Mouse (Mus musculus): ENCODE results near the gene Sec14l2.

The Sec14l2 gene

GRCm38 (mm10) chr11:4098816-4099215 is 24.4 kb downstream of the Sec14l2 start:
- no peak for DNase-seq (ENCODE audit: low spot score)

GRCm38 (mm10) chr11:4098120-4098519 is 25.1 kb downstream of the Sec14l2 start:
- no peak for DNase-seq (ENCODE audit: low spot score)

- peak; percentile 13 for DNase-seq (ENCODE audit: low spot score)
These were observed 26.1 kb downstream of the Sec14l2 start for GRCm38 (mm10) chr11:4097091-4097621.

- peak; percentile 100 for DNase-seq (ENCODE audit: low spot score)
These were observed 26.9 kb downstream of the Sec14l2 start for GRCm38 (mm10) chr11:4096054-4096984.

- DNase-seq (ENCODE audit: low spot score): peak; percentile 81
These were observed 27.8 kb downstream of the Sec14l2 start, which contains the start of gene Mtfp1 for GRCm38 (mm10) chr11:4095171-4096053. Mtfp1 (minus strand) TSS chr11:4095445.

GRCm38 (mm10) chr11:4094378-4095170 is 28.6 kb downstream of the Sec14l2 start:
- DNase-seq (ENCODE audit: low spot score): peak; percentile 87

GRCm38 (mm10) chr11:4093459-4094377 is 29.5 kb downstream of the Sec14l2 start:
- no peak for DNase-seq (ENCODE audit: low spot score)

GRCm38 (mm10) chr11:4087267-4087666 is 35.9 kb downstream of the Sec14l2 start:
- no peak for DNase-seq (ENCODE audit: low spot score)

- DNase-seq (ENCODE audit: low spot score): no peak
These were observed 37.0 kb downstream of the Sec14l2 start for GRCm38 (mm10) chr11:4086246-4086645.

- peak; percentile 87 for DNase-seq (ENCODE audit: low spot score)
These were observed 39.7 kb downstream of the Sec14l2 start for GRCm38 (mm10) chr11:4083316-4084078.

GRCm38 (mm10) chr11:4080219-4080618 is 43.0 kb downstream of the Sec14l2 start:
- DNase-seq (ENCODE audit: low spot score): peak; percentile 74

GRCm38 (mm10) chr11:4078267-4078933 is 44.8 kb downstream of the Sec14l2 start:
- DNase-seq (ENCODE audit: low spot score): no peak

GRCm38 (mm10) chr11:4076633-4077032 is 46.6 kb downstream of the Sec14l2 start:
- DNase-seq (ENCODE audit: low spot score): peak; percentile 76

- no peak for DNase-seq (ENCODE audit: low spot score)
These were observed 53.6 kb downstream of the Sec14l2 start for GRCm38 (mm10) chr11:4069664-4070063.

GRCm38 (mm10) chr11:4064627-4065122 is 58.5 kb downstream of the Sec14l2 start, which contains the start of gene Sec14l3:
Sec14l3 (plus strand) TSS chr11:4064841.
- no peak for DNase-seq (ENCODE audit: low spot score)

- no peak for DNase-seq (ENCODE audit: low spot score)
These were observed 60.2 kb downstream of the Sec14l2 start for GRCm38 (mm10) chr11:4062981-4063380.

- DNase-seq (ENCODE audit: low spot score): no peak
These were observed 60.7 kb downstream of the Sec14l2 start for GRCm38 (mm10) chr11:4062523-4062922.

GRCm38 (mm10) chr11:4060866-4061575 is 62.2 kb downstream of the Sec14l2 start:
- no peak for DNase-seq (ENCODE audit: low spot score)
